Mouse (Mus musculus) MN1 (cell line): ENCODE data around the gene Rgl3.

Experiments
- DNase-seq: peaks from one replicate; pipeline ENCODE4 v3.0.0-alpha.2; 2016; ENCODE audit warnings: low spot score

Gene Rgl3

DNA sequence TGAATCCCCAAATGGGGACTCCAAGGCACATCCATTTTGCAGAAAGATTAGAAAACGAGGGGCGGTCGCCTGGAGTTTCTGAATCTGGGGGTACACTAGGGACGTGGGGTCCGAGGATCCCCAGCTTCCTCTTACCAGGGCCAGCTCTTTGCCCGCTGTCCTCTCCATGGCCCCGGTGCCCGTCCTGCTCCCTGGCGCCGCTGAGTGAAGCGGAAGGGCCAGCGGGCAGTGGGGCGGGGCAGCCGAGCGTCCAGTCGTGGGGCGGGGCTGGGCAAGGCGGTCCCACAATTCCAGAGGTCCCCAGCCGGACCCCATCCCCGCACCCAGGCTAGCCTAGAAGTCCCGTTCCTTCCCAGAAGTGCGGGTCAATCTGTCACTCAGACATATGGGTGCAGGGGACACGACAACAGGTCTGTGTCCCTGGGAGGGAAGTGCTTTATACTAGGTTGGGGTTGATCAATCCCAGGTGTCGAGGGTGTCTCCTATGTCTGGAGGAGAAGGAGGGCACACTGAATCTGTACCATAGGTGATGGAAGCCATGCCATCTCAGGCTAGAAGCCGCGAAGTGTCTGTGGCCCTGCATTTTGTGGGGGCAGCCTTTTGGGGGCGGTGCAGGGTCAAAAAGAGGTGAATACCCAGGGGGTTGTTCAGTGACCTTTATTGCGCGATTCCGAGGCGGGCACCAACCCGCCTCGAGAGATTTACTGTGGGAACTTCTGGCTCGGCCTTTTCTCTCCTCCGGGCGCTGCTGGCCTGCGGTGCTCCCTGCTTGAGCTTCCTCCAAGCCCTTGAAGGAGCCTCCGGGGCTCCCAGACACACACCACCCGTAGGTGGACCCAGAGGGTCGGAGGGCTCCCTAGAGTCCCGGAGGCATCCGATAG is at the start of gene Rgl3:
Gene Rgl3, minus strand, starts transcription at position 217 of the 881 bp plus-strand sequence.
- peak; percentile 49 for DNase-seq

GRCm38 (mm10) chr9:22037826-22038225 is 48.6 kb upstream of the Rgl3 start:
- DNase-seq: no peak

- no peak for DNase-seq
Measured at GRCm38 (mm10) chr9:22035300-22036044, 46.2 kb upstream of the Rgl3 start.

DNA sequence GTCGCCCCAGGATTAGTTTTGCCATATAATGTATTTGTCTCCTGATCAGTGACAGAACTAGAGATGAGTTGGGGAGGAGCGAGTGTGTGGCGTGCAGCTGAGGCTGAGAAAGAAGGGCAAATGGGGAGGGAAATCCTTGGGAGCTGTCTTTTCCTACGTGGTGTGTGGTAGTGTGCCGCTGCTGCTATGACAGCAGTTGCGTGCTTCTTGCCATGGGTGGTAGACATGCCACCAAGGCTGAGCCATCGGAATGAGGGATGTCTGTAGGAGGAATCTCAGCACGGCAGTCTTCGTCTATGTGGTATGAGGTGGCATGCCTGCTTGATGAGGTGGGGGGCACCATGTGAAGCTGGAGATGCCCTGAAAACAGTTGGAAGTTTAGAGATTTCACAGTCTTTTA is 41.1 kb upstream of the Rgl3 start:
- DNase-seq: no peak

DNA sequence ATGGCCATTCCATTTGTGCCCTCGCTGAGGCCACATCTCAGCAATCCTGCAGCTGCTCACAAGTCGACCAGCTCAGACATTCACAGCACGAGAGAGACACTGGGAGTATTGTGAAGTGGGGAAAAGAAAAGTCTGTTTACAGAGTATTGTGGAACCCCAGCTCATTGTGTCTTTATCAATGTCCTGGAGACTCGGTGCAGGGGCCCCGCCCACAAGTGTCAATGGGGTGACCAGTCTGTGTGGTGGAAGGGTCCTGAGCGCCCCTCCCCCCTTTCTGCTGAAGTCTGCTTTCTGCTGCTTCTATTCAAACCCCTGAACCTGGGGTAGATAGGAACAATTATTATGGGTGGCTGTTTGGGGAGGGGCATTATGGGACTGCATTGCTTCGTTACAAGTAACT is 39.2 kb upstream of the Rgl3 start:
- no peak for DNase-seq

- no peak for DNase-seq
Measured at GRCm38 (mm10) chr9:22024592-22024991, 35.3 kb upstream of the Rgl3 start.

DNA sequence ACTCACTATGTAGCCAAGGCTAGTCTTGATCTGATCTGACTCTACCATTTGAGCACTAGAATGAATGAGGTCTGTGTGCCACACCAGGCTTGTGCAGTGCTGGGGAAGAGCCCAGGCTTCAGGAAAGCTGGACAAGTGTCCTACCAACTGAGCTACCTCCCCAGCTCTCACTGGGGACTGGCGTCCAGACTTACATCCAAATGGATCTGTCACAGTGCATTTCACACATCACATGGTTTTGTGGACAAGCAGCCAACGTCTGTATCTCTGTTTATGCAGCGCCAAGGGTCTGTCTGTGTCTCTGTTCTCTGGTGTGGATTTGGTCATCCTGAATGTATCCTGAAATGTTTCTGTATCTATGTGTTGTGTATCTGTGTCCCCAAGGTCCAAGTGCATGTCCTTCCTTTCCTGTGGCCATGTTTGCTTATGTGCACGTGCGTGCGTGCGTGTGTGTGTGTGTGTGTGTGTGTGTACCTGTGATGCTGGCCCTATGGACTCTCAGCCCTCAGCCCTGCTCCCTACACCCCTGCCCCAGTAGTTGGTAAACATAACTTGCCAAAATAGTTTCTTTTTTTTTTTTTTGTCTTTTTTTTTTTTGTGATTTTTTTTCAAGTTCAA is 28.1 kb upstream of the Rgl3 start:
- DNase-seq: no peak

GRCm38 (mm10) chr9:22016245-22016644 is 27.0 kb upstream of the Rgl3 start:
- no peak for DNase-seq

GRCm38 (mm10) chr9:22012731-22013130 is 23.5 kb upstream of the Rgl3 start:
- no peak for DNase-seq

DNA sequence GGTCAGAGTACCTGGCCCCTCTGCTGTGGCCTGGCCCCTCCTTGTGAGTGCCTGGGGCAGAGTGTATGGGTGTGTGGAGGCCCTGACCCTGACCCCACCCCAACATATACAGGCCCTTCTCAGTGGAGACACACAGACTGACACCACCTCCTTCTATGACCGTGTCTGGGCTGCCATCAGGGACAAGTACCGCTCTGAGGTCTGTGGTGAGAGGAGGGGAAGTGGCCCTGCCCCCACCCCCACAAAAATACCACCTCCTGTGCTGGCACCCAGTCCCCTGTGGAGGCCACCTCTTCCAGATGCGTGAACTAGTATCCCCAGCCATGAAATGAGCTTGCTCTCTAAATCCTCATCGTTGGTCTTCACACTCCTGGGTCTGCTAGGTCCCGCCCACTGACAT is 21.8 kb upstream of the Rgl3 start:
- DNase-seq: no peak

- no peak for DNase-seq
Measured at GRCm38 (mm10) chr9:22004546-22004945, 15.3 kb upstream of the Rgl3 start.

- DNase-seq: peak; percentile 33
Measured at GRCm38 (mm10) chr9:22003163-22003554, 13.9 kb upstream of the Rgl3 start.

GRCm38 (mm10) chr9:22002194-22003162 is 13.2 kb upstream of the Rgl3 start, which contains the start of the genes Ccdc151 and Prkcsh:
Ccdc151 (minus strand) TSS chr9:22002634.
Prkcsh (plus strand) TSS chr9:22002806.
- DNase-seq: peak; percentile 96

- no peak for DNase-seq
Measured at GRCm38 (mm10) chr9:22001633-22002032, 12.4 kb upstream of the Rgl3 start.

GRCm38 (mm10) chr9:22000296-22000695 is 11.1 kb upstream of the Rgl3 start:
- no peak for DNase-seq

- DNase-seq: no peak
Measured at GRCm38 (mm10) chr9:21996178-21996867, 7.1 kb upstream of the Rgl3 start.

DNA sequence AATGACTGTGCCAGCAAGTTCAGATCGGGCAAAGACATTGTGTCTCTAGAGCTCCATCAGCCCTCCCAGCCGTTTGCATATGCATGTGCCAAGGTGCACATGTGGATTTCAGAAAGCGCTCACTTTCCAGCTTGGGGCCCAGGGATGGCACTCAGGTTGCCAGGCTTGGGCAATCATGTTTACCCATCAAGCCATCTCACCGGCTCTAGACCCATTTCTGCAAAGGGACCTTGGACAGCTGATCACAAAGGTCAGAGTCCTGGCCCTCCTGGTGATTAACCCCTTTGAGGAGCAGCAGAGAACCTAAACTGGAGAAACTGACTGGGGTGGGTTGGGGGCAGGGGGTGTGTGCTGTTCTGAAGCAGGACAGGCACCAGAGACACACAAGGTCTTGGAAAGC is 3.0 kb upstream of the Rgl3 start:
- no peak for DNase-seq

- DNase-seq: peak; percentile 7
Measured at GRCm38 (mm10) chr9:21988421-21989101, 685 bp downstream of the Rgl3 start.

- DNase-seq: no peak
Measured at GRCm38 (mm10) chr9:21987592-21988342, 1.5 kb downstream of the Rgl3 start.
